Mouse (Mus musculus): Measurements from ENCODE around the gene Cask. TPM values are rescaled to one million over a fixed set of nuclear protein-coding genes. Genes with fewer than 3 reads are reported as not detected.

The Cask gene
- total and polyA plus RNA-seq, 2 experiments from 2014 or later: 79.5 to 146 TPM

- Histone ChIP-seq H3K4me1 (ENCODE audit: insufficient read depth, low read length) (no peaks in the 10 kb centered on the region), H3K4me3 (ENCODE audit: low read depth, low read length) (no peak overlapping the region), H3K4me2 (ENCODE audit: low read depth, low read length, poor library complexity, severe bottlenecking) (no peak overlapping the region), H3K36me3 (ENCODE audit: insufficient read depth, low read length) (no peaks in the 10 kb centered on the region), H3K9ac (replicated peaks; ENCODE audit: low read length, poor library complexity, severe bottlenecking) (no peak overlapping the region), H3K27ac (ENCODE audit: low read depth, low read length) (no peak overlapping the region), H3K27me3 (ENCODE audit: insufficient read depth, low read length) (no peaks in the 10 kb centered on the region), H3K9me3 (ENCODE audit: low read length) (no peaks in the 10 kb centered on the region)
- peak; percentile 64 for DNase-seq (ENCODE audit: low spot score)
- 31% methylated on average over 2 of the region's 2 CpGs for WGBS
- peak; percentile 91 for TF ChIP-seq CTCF (IDR thresholded peaks at IDR 0.05)
- ATAC-seq (ENCODE audit: low FRiP score): no peak
Observed at GRCm38 (mm10) chrX:13710174-13710573, 141.0 kb downstream of the Cask start.

- no peak overlapping the region for H3K4me2 ChIP-seq (ENCODE audit: low read depth, low read length, poor library complexity, severe bottlenecking)
- no peaks in the 10 kb centered on the region for H3K9me3 ChIP-seq (ENCODE audit: low read length)
- H3K36me3 ChIP-seq (ENCODE audit: insufficient read depth, low read length): no peaks in the 10 kb centered on the region
- DNase-seq (ENCODE audit: low spot score): no peak
- no peaks in the 10 kb centered on the region for H3K27me3 ChIP-seq (ENCODE audit: insufficient read depth, low read length)
- no peak overlapping the region for H3K27ac ChIP-seq (ENCODE audit: low read depth, low read length)
- no peak for ATAC-seq (ENCODE audit: low FRiP score)
- H3K4me3 ChIP-seq (ENCODE audit: low read depth, low read length): no peak overlapping the region
- no peak for TF ChIP-seq CTCF (IDR thresholded peaks at IDR 0.05)
- H3K9ac ChIP-seq (replicated peaks; ENCODE audit: low read length, poor library complexity, severe bottlenecking): no peak overlapping the region
- no peaks in the 10 kb centered on the region for H3K4me1 ChIP-seq (ENCODE audit: insufficient read depth, low read length)
- WGBS: 66% methylated on average over 2 of the region's 2 CpGs
Observed at GRCm38 (mm10) chrX:13705051-13705450, 146.1 kb downstream of the Cask start.

- no peak for TF ChIP-seq CTCF (IDR thresholded peaks at IDR 0.05)
- H3K4me3 ChIP-seq (ENCODE audit: low read depth, low read length): no peak overlapping the region
- no peaks in the 10 kb centered on the region for H3K27me3 ChIP-seq (ENCODE audit: insufficient read depth, low read length)
- no peaks in the 10 kb centered on the region for H3K4me1 ChIP-seq (ENCODE audit: insufficient read depth, low read length)
- H3K27ac ChIP-seq (ENCODE audit: low read depth, low read length): no peak overlapping the region
- DNase-seq (ENCODE audit: low spot score) (no peak), ATAC-seq (ENCODE audit: low FRiP score) (no peak)
- H3K4me2 ChIP-seq (ENCODE audit: low read depth, low read length, poor library complexity, severe bottlenecking): no peak overlapping the region
- H3K9ac ChIP-seq (replicated peaks; ENCODE audit: low read length, poor library complexity, severe bottlenecking): no peak overlapping the region
- WGBS: 88% methylated on average over 3 of the region's 3 CpGs
- H3K36me3 ChIP-seq (ENCODE audit: insufficient read depth, low read length): no peaks in the 10 kb centered on the region
- H3K9me3 ChIP-seq (ENCODE audit: low read length): no peaks in the 10 kb centered on the region
Observed at GRCm38 (mm10) chrX:13700681-13701080, 150.5 kb downstream of the Cask start.

GRCm38 (mm10) chrX:13691865-13692264, 159.3 kb downstream of the Cask start:
- no peak overlapping the region for H3K9ac ChIP-seq (replicated peaks; ENCODE audit: low read length, poor library complexity, severe bottlenecking)
- H3K9me3 ChIP-seq (ENCODE audit: low read length): no peaks in the 10 kb centered on the region
- WGBS: 84% methylated on average over 4 of the region's 4 CpGs
- DNase-seq (ENCODE audit: low spot score): no peak
- no peaks in the 10 kb centered on the region for H3K27me3 ChIP-seq (ENCODE audit: insufficient read depth, low read length)
- ATAC-seq (ENCODE audit: low FRiP score): no peak
- no peak overlapping the region for H3K27ac ChIP-seq (ENCODE audit: low read depth, low read length)
- TF ChIP-seq CTCF (IDR thresholded peaks at IDR 0.05): peak; percentile 21; the same call in 1 of the 2 replicates
- no peak overlapping the region for H3K4me2 ChIP-seq (ENCODE audit: low read depth, low read length, poor library complexity, severe bottlenecking)
- no peak overlapping the region for H3K4me3 ChIP-seq (ENCODE audit: low read depth, low read length)
- no peaks in the 10 kb centered on the region for H3K36me3 ChIP-seq (ENCODE audit: insufficient read depth, low read length)
- no peaks in the 10 kb centered on the region; the same call in 1 of the 2 replicates for H3K4me1 ChIP-seq (ENCODE audit: insufficient read depth, low read length)

GRCm38 (mm10) chrX:13688356-13688755, 162.8 kb downstream of the Cask start:
- no peaks in the 10 kb centered on the region for H3K9me3 ChIP-seq (ENCODE audit: low read length)
- H3K4me2 ChIP-seq (ENCODE audit: low read depth, low read length, poor library complexity, severe bottlenecking): no peak overlapping the region
- no peak for DNase-seq (ENCODE audit: low spot score)
- 53% methylated on average over 2 of the region's 2 CpGs for WGBS
- no peaks in the 10 kb centered on the region for H3K27me3 ChIP-seq (ENCODE audit: insufficient read depth, low read length)
- ATAC-seq (ENCODE audit: low FRiP score): no peak
- TF ChIP-seq CTCF (IDR thresholded peaks at IDR 0.05): no peak
- no peak overlapping the region for H3K27ac ChIP-seq (ENCODE audit: low read depth, low read length)
- H3K4me3 ChIP-seq (ENCODE audit: low read depth, low read length): no peak overlapping the region
- H3K9ac ChIP-seq (replicated peaks; ENCODE audit: low read length, poor library complexity, severe bottlenecking): no peak overlapping the region
- no peaks in the 10 kb centered on the region for H3K36me3 ChIP-seq (ENCODE audit: insufficient read depth, low read length)
- no peaks in the 10 kb centered on the region; the same call in 1 of the 2 replicates for H3K4me1 ChIP-seq (ENCODE audit: insufficient read depth, low read length)

- Histone ChIP-seq H3K9ac (replicated peaks; ENCODE audit: low read length, poor library complexity, severe bottlenecking) (no peak overlapping the region), H3K36me3 (ENCODE audit: insufficient read depth, low read length) (no peaks in the 10 kb centered on the region), H3K4me1 (ENCODE audit: insufficient read depth, low read length) (no peaks in the 10 kb centered on the region; the same call in 1 of the 2 replicates), H3K9me3 (ENCODE audit: low read length) (no peaks in the 10 kb centered on the region), H3K27ac (ENCODE audit: low read depth, low read length) (no peak overlapping the region), H3K27me3 (ENCODE audit: insufficient read depth, low read length) (no peaks in the 10 kb centered on the region), H3K4me3 (ENCODE audit: low read depth, low read length) (no peak overlapping the region), H3K4me2 (ENCODE audit: low read depth, low read length, poor library complexity, severe bottlenecking) (no peak overlapping the region)
- DNase-seq (ENCODE audit: low spot score): no peak
- no peak for ATAC-seq (ENCODE audit: low FRiP score)
- no peak for TF ChIP-seq CTCF (IDR thresholded peaks at IDR 0.05)
- WGBS: 92% methylated on average over 1 of the region's 1 CpGs
Observed at GRCm38 (mm10) chrX:13686589-13686988, 164.6 kb downstream of the Cask start.

Measured in midbrain, postnatal 0 days (tissue).